Mouse (Mus musculus) ES-Bruce4 (cell line): Measurements from ENCODE around the gene Cdc42.

Source experiments
- CTCF ChIP-seq: IDR thresholded peaks from one replicate; pipeline ENCODE4 v1.8.1; 2011; ENCODE audit warnings: low read depth, low read length
- POLR2A ChIP-seq: IDR thresholded peaks from one replicate; pipeline ENCODE4 v1.8.1; 2011; ENCODE audit warnings: low read length; ENCODE audit not compliant: insufficient read depth

DNA sequence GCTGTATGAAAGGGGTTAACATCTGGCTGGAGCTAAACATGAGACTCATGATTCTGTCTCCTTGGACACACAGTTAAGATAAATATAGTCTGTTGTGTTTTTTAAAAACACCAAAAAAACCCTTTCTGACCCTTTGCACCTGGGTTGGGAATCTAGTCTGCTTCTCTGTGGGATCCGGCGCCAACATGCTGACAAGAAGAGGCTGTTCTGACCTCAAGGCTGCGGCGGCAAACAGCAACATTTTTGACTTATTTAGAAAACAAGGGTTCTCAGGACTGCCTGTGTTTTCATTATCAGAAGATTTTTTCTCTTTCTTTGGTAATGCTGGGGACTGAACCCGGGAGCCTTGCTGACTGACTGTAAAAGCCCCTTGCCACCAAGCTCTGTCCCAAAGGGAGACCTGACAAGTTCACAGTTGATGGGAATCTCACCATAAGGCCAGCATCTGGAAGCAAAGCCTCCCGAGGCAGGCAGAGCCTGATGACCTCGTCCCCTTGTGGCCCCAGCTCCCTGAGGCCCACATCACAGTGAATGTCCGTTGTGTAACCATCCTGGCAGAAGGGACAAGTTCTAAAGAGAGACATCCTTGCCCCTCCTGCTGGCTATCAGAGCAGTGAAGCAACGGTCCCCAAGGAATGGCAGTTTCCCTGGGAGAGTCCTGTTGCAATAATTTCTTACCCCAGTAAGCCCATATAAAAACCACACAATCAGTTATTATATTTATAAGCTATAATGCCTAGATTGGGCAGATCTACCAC lies 36.0 kb upstream of the Cdc42 start:
- no peak for TF ChIP-seq CTCF
- TF ChIP-seq POLR2A = no peak
